Mouse (Mus musculus) midbrain, embryonic 10.5 days (tissue): ENCODE measurements at regions not wholly inside any gene's neighbourhood (a gene's known extent, or its start where the extent isn't known, plus 50 kb on each side); places are given as distances from the start of the nearest gene placed in this dataset.

Source experiments
- DNase-seq: peaks from one replicate; pipeline ENCODE4 v3.0.0-alpha.2; 2017; ENCODE audit warnings: low spot score
- H3K27ac ChIP-seq: fragments of 300-500 bp; sonication (generic); replicated peaks from 2 replicates; pipeline ENCODE4 v1.5.1; 2016; ENCODE audit warnings: mild to moderate bottlenecking
- H3K27me3 ChIP-seq: fragments of 300-500 bp; sonication (generic); 2 replicates; pipeline ENCODE4 v1.6.1; 2016; ENCODE audit warnings: low read depth, mild to moderate bottlenecking; ENCODE audit not compliant: poor library complexity, severe bottlenecking
- H3K36me3 ChIP-seq: fragments of 300-500 bp; sonication (generic); 2 replicates; pipeline ENCODE4 v1.6.1; 2016; ENCODE audit warnings: mild to moderate bottlenecking, moderate library complexity
- H3K4me1 ChIP-seq: fragments of 300-500 bp; sonication (generic); 2 replicates; pipeline ENCODE4 v1.6.1; 2016
- H3K4me3 ChIP-seq: fragments of 300-500 bp; sonication (generic); 2 replicates; pipeline ENCODE4 v1.5.1; 2016; ENCODE audit warnings: mild to moderate bottlenecking, moderate library complexity
- H3K9me3 ChIP-seq: fragments of 300-500 bp; sonication (generic); replicated peaks from 2 replicates; pipeline ENCODE4 v1.6.1; 2016; ENCODE audit warnings: mild to moderate bottlenecking
- WGBS: fragments of 180-500 bp; shearing (Covaris S2); methylation state at CpG from one replicate; pipeline ENCODE4 v1.1.7; 2016; 5-methylcytosine and 5-hydroxymethylcytosine counted together

- Histone ChIP-seq H3K4me1 (no peaks in the 10 kb centered on the region), H3K4me3 (no peak overlapping the region), H3K9me3 (no peaks in the 10 kb centered on the region), H3K27ac (no peak overlapping the region), H3K36me3 (no peaks in the 10 kb centered on the region), H3K27me3 (no peaks in the 10 kb centered on the region)
- DNase-seq: no peak
- 53% methylated on average over 2 of the region's 2 CpGs for WGBS
Measured at GRCm38 (mm10) chr12:39027948-39028347, 248.8 kb downstream of the Etv1 start.

GRCm38 (mm10) chr12:39033982-39034381 lies 254.8 kb downstream of the Etv1 start:
- Histone ChIP-seq H3K36me3 (no peaks in the 10 kb centered on the region), H3K4me1 (no peaks in the 10 kb centered on the region), H3K4me3 (no peak overlapping the region), H3K9me3 (no peaks in the 10 kb centered on the region), H3K27ac (no peak overlapping the region), H3K27me3 (no peaks in the 10 kb centered on the region)
- DNase-seq: no peak
- 79% methylated on average over 3 of the region's 3 CpGs for WGBS

DNA sequence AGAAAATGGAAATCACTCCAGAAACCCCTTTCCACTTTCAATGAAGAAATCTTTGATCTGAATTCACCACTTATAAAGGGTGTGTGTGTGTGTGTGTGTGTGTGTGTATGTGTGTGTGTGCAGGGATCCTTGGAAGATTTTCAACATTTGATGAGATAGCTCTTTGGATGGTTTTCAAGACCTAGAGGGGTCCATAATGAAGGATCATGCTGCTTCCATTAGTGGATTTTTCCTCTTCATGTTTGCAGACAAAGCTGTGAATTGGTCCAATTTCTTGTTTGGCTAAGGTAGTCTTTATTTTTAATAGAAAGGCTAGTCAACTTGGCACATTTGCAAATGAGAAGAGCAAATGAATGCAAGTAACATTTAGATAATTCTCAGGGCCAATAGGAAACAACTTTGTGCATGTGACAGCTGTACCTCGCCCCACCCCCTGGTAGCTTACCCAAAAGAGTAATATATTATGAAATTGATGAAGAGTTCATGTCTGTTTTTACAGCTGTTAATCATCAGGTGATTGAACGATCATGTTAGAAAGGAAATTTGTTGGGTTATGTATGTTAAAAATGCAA lies 257.4 kb downstream of the Etv1 start:
- no peak for DNase-seq
- Histone ChIP-seq H3K9me3 (no peaks in the 10 kb centered on the region), H3K27ac (no peak overlapping the region), H3K4me3 (no peak overlapping the region), H3K36me3 (no peaks in the 10 kb centered on the region), H3K27me3 (no peaks in the 10 kb centered on the region), H3K4me1 (no peaks in the 10 kb centered on the region)
- WGBS: 83% methylated on average over 2 of the region's 2 CpGs

DNA sequence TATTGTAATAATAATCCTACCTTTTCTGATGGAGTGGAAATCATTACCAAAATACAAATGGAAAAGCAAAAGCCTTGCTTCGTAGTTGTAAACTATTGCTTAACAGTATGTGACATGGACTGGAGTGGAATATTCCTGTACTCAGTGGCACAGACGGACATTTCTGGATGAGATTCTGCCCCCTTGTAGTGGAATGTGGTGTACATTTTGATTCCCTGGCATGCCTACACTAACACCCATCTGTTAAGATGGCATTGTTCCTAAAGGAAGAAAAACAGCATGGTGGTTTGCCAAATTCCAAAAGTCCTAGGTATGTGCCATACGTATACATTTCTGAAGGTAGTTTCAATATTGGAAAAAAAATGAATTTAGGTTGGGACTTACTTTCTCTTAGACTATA lies 258.9 kb downstream of the Etv1 start:
- no peaks in the 10 kb centered on the region for H3K27me3 ChIP-seq
- WGBS: 89% methylated on average over 3 of the region's 3 CpGs
- no peaks in the 10 kb centered on the region for H3K36me3 ChIP-seq
- DNase-seq: no peak
- no peaks in the 10 kb centered on the region for H3K4me1 ChIP-seq
- no peaks in the 10 kb centered on the region for H3K9me3 ChIP-seq
- no peak overlapping the region for H3K4me3 ChIP-seq
- H3K27ac ChIP-seq: no peak overlapping the region

DNA sequence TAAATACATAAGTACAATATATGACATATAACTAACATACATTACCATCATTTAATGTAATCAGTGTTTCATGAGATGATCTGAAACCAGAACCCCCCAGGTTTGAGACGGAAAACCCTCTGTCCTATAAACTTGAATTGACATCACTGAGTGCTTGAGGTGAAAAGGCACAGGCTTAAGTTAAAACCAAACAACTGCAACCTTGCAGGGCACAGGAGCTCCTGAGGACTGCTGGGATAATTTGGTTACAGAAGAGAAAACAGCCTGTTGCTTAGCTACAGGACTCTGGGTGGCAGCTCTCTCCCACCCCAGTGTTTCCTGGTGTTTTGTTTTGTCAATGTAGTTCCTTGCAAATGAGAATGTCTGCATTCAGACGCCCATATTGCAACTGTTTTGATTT lies 259.5 kb downstream of the Etv1 start:
- H3K9me3 ChIP-seq: no peaks in the 10 kb centered on the region
- 29% methylated on average over 2 of the region's 2 CpGs for WGBS
- H3K36me3 ChIP-seq: no peaks in the 10 kb centered on the region
- no peaks in the 10 kb centered on the region for H3K4me1 ChIP-seq
- H3K27me3 ChIP-seq: no peaks in the 10 kb centered on the region
- no peak for DNase-seq
- no peak overlapping the region for H3K4me3 ChIP-seq
- H3K27ac ChIP-seq: no peak overlapping the region

DNA sequence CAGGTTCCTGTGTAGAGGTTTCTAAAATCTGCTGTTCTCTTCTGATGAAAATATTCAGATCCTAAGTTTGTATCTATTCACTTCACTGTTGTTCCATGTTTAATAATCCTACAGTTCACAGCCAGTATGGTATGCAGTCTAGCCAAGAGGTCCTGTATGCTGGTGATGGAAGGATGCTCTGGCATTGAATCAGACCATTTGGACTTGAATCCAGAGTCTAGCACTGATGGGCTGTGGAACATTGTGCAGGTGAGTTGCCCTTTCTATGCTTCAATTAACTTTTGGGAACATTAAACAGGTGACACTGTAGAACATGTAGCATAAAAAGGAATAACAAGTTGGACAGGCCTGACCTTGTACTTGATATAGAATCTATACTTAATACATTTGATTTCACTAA lies 267.9 kb downstream of the Etv1 start:
- 0 out of 2 replicates have a peak, but pooled peaks cover 4% of the 10 kb centered on the region for H3K4me1 ChIP-seq
- H3K9me3 ChIP-seq: no peaks in the 10 kb centered on the region
- DNase-seq: no peak
- H3K36me3 ChIP-seq: no peaks in the 10 kb centered on the region
- H3K27me3 ChIP-seq: no peaks in the 10 kb centered on the region
- H3K27ac ChIP-seq: no peak overlapping the region
- H3K4me3 ChIP-seq: no peak overlapping the region

DNA sequence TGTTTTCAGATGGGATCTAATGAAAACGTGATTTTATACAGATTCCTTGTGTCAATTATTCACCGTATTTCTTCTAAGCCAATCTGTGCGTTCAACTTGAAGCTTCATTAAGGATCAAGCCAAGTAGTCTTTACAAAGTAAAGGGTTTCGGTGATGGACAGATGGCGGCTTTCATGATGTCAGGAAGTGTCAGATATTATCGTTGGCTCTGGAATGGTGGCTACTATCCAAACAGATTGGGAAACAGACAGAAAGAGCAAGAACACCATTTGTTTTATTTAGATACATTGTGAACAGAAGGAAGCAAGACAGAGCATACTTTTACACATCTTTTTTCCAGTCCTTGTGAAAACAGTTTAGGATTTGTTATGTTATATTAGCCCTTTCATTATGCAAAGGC lies 269.3 kb downstream of the Etv1 start:
- no peak overlapping the region for H3K4me3 ChIP-seq
- H3K27ac ChIP-seq: no peak overlapping the region
- H3K9me3 ChIP-seq: no peaks in the 10 kb centered on the region
- no peaks in the 10 kb centered on the region for H3K36me3 ChIP-seq
- DNase-seq: no peak
- 0 out of 2 replicates have a peak, but pooled peaks cover 4% of the 10 kb centered on the region for H3K4me1 ChIP-seq
- 74% methylated on average over 6 of the region's 6 CpGs for WGBS
- H3K27me3 ChIP-seq: no peaks in the 10 kb centered on the region

DNA sequence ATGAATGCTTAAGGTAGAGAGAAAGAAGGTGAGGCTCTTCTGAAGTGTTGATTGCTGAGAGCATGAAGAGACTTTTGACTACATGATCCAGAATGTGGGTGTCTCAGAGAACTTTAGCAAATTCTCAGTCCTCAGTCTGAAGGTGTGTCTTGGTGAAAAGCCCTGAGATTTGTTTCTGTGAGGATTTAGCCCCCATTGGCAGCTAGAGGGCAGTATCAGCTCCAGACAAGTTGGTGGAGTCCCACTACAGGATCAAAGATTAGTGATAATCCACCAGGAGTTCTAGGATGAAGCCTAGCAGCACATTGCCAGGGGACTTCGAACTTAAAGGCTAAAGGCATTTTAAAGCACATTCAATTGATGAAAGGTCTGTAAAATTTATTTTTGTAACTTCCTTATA lies 269.8 kb downstream of the Etv1 start:
- H3K4me1 ChIP-seq: 0 out of 2 replicates have a peak, but pooled peaks cover 4% of the 10 kb centered on the region
- H3K36me3 ChIP-seq: no peaks in the 10 kb centered on the region
- DNase-seq: no peak
- H3K4me3 ChIP-seq: no peak overlapping the region
- no peaks in the 10 kb centered on the region for H3K27me3 ChIP-seq
- 82% methylated on average over 1 of the region's 1 CpGs for WGBS
- H3K9me3 ChIP-seq: no peaks in the 10 kb centered on the region
- H3K27ac ChIP-seq: no peak overlapping the region

DNA sequence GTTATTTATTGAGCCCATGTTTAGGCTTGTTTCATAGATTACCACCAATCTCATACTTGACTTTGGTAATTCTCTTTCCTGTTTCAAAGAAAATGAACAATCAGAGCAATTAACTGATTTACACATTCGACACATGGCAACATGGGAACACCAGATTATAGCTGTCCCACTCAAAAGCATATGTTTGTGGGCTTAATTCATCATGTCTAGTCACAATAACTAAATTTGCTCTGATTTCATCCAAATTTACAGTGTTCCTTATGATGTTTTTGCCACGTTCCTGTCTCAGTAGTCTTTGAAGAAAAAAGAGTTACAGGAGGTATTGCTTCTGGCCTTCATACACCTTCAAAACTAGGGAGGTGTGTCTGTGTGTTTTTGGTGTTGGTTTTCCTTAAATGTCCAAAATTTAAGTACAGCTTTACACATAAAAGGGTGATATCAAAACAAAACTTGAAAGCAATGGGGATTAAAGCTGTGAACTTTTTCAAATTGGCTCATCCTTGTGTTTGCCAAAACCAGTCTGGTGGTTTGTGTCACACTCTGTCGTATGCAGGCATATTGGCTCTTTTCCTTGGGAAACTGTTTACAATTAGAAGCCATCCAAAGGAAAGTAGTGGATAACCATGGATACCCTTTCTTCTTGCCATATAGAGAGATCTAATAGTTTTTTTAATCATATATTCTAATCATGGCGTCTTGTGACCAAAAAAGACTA lies 291.3 kb downstream of the Etv1 start:
- Histone ChIP-seq H3K4me3 (no peak overlapping the region), H3K27ac (no peak overlapping the region), H3K36me3 (no peaks in the 10 kb centered on the region), H3K9me3 (no peaks in the 10 kb centered on the region), H3K4me1 (no peaks in the 10 kb centered on the region), H3K27me3 (no peaks in the 10 kb centered on the region)
- no peak for DNase-seq
- 87% methylated on average over 4 of the region's 4 CpGs for WGBS

DNA sequence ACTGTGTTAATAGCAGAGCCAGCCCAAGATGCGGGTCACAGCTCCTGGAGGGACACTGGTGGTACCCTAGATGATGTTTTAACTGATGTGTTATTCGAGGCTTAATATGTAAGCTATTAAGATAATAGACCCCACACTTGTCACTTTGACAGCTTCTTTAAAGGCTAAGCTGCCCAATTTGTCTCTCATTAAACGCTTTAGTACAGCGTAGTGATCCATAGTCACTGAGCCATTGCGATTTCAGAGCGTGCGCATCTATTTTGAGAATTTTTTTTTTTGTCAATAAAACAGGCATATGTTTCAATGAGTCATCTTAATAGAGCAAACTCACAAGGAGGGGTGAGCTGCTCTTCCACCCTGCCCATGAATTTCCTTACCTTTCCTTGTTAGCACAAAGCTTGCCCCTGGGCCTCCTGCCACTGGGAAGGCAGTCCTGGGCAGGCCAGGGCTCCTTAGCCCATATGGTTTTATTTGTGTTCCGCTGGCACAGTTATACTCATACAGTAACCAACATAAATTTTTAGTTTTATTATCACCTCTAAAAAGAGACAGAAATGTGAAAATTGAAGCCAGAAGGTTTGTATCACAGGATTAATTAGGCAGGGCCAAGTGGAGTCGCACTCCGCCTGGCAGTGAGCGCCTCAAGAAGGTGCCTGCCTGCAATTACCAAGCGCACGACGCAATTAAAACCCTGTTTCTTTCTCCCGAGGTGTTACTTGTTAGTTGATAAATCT lies 294.3 kb downstream of the Etv1 start:
- Histone ChIP-seq H3K4me3 (no peak overlapping the region), H3K27me3 (no peaks in the 10 kb centered on the region), H3K4me1 (no peaks in the 10 kb centered on the region), H3K27ac (no peak overlapping the region), H3K9me3 (no peaks in the 10 kb centered on the region), H3K36me3 (no peaks in the 10 kb centered on the region)
- 92% methylated on average over 15 of the region's 15 CpGs for WGBS
- no peak for DNase-seq

DNA sequence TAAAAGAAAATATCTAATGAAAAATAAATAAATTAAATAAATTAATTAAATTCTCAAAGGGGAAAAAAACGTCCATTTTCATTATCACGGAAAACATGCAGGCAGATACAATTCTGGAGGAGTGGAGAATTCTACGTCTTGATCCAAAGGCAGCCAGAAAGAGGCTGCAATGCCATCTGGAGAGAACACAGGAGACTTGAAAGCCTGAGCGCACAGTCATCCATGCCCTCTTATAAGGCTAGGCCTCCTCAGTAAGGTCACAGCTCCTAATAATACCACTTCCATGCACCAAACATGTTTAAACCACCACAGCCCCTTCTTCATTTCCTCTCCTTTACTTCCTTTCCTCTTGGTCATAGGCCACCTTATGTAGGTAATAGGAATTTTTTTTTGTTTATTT lies 307.1 kb downstream of the Etv1 start:
- no peaks in the 10 kb centered on the region for H3K4me1 ChIP-seq
- 96% methylated on average over 4 of the region's 4 CpGs for WGBS
- H3K27ac ChIP-seq: no peak overlapping the region
- no peaks in the 10 kb centered on the region for H3K36me3 ChIP-seq
- H3K27me3 ChIP-seq: no peaks in the 10 kb centered on the region
- no peak overlapping the region for H3K4me3 ChIP-seq
- no peaks in the 10 kb centered on the region for H3K9me3 ChIP-seq
- no peak for DNase-seq

DNA sequence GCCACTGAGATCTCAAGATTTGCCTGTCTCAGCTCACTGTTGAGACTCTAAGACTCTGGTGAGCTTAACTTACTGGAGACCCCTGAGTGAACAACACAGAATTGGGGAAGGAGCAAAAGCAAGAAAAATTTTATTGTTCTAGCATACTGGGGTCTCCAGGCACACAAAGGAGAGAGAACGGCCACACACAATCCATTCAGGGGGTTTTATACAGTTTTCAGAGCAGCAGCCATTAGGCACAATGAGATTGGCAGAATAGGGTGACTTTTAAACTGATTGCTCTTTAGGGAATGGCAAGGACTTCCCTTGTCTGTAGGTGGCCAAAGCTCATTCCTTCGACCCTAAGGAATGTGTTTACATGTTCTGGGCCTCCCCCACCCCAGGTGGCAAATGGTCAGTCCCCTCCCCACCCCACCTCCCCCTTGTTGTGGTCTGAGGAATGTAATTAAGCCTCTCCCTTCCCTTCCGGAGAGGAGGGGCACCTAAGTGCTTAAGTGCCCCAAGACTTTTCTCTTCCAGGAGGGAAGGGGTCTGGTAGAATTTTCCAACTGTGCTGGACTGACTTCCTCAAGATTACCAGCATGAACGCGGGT lies 315.6 kb downstream of the Etv1 start:
- DNase-seq: no peak
- WGBS: 20% methylated on average over 5 of the region's 5 CpGs

More for the DNA sequence above, 315.6 kb downstream of the Etv1 start:
- peaks cover 3% of the 10 kb centered on the region; the same call in 1 of the 2 replicates for H3K4me1 ChIP-seq
- no peak overlapping the region for H3K4me3 ChIP-seq
- no peaks in the 10 kb centered on the region for H3K9me3 ChIP-seq
- H3K36me3 ChIP-seq: no peaks in the 10 kb centered on the region
- H3K27ac ChIP-seq: no peak overlapping the region
- H3K27me3 ChIP-seq: no peaks in the 10 kb centered on the region
